Mouse (Mus musculus): ENCODE measurements at regions not wholly inside any gene's neighbourhood (a gene's known extent, or its start where the extent isn't known, plus 50 kb on each side); places are given as distances from the start of the nearest gene placed in this dataset.

DNA sequence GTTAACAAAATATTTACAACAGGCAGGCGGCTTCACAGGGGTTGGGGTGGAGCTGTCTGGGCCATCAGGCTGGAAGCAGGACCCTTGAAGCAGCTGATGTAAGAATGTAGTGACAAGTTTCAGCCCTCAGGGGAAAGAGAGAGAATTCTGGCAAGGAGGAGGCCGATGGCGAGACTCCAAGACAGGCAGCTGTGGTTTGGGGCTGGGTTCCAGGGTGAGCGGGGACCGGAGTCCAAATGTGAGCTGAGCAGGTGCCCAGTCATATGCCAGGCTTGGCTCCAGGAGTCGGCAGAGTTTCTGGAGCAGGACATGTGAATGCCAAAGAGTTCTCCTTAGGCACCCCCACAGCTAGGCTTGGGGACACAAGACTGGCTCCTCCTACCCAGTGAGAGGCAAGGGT is 104.5 kb upstream of the Tsc22d1 start:
- no peak overlapping the region for H3K27ac ChIP-seq (replicated peaks; ENCODE audit: low read depth, low read length)
- H3K36me3 ChIP-seq (ENCODE audit: control insufficient read depth, insufficient read depth, low read length) = no peaks in the 10 kb centered on the region
- ATAC-seq (ENCODE audit: low FRiP score, low read depth) (no peak), DNase-seq (ENCODE audit: low spot score) (peak; percentile 46)
- WGBS = 68% methylated on average over 6 of the region's 6 CpGs
- H3K9ac ChIP-seq (ENCODE audit: low read depth, low read length, severe bottlenecking) = no peak overlapping the region
- H3K4me3 ChIP-seq (replicated peaks; ENCODE audit: low read length) = no peak overlapping the region
- H3K4me2 ChIP-seq (replicated peaks; ENCODE audit: low read depth, low read length, severe bottlenecking) = no peak overlapping the region
- TF ChIP-seq POLR2A (IDR thresholded peaks at IDR 0.05; ENCODE audit: borderline replicate concordance, extremely low read depth, insufficient read depth, insufficient read length) = no peak
- H3K27me3 ChIP-seq (ENCODE audit: control insufficient read depth, insufficient read depth, low read length) = no peaks in the 10 kb centered on the region
- no peaks in the 10 kb centered on the region for H3K9me3 ChIP-seq (ENCODE audit: control insufficient read depth, low read length)
- 0 out of 2 replicates have a peak, but pooled peaks cover 4% of the 10 kb centered on the region for H3K4me1 ChIP-seq (ENCODE audit: control insufficient read depth, insufficient read depth, low read length)

DNA sequence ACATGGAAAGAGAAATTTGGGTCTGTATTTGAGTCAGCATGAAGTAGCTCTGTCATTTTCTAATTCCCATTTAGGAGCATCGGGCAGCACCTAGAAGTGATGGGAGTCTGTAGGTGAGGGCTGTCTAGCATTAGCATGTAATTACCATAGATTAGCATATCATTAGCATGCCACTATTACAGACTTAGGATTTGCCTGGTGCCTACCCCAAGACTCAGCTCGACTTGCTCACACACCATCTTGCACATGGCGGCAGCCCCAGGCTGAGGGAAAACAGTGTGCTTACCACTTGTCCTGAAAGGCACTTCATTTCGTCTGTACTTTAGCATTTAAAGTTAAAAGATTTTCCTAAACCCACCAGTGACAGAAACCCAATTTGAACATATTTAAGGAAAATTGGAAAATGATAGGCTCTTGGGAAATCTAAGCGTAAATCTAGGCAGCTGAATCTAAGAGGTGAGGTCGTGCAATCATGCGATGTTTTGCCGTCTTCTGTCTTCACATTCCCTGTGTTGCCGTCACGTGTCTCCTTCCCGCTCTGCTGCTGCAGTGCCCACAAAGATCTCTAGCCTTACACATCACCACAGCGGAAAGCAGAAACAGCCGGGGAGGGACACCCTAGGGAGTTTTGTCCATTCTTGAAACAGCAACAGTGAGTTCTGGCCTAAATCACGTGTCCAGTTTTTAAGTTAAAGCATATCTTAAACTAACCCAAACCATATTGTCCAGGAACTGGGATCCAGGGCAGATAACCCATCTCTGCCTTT is 101.2 kb upstream of the Tsc22d1 start:
- 66% methylated on average over 14 of the region's 14 CpGs for WGBS
- TF ChIP-seq POLR2A (IDR thresholded peaks at IDR 0.05; ENCODE audit: borderline replicate concordance, extremely low read depth, insufficient read depth, insufficient read length) = no peak
- H3K27me3 ChIP-seq (ENCODE audit: control insufficient read depth, insufficient read depth, low read length) = no peaks in the 10 kb centered on the region
- ATAC-seq (ENCODE audit: low FRiP score, low read depth) (no peak), DNase-seq (ENCODE audit: low spot score) (no peak)
- no peaks in the 10 kb centered on the region for H3K36me3 ChIP-seq (ENCODE audit: control insufficient read depth, insufficient read depth, low read length)
- H3K27ac ChIP-seq (replicated peaks; ENCODE audit: low read depth, low read length) = no peak overlapping the region
- peaks cover 4% of the 10 kb centered on the region; the same call in 1 of the 2 replicates for H3K9me3 ChIP-seq (ENCODE audit: control insufficient read depth, low read length)
- H3K4me2 ChIP-seq (replicated peaks; ENCODE audit: low read depth, low read length, severe bottlenecking) = no peak overlapping the region
- 0 out of 2 replicates have a peak, but pooled peaks cover 4% of the 10 kb centered on the region for H3K4me1 ChIP-seq (ENCODE audit: control insufficient read depth, insufficient read depth, low read length)
- no peak overlapping the region for H3K9ac ChIP-seq (ENCODE audit: low read depth, low read length, severe bottlenecking)
- H3K4me3 ChIP-seq (replicated peaks; ENCODE audit: low read length) = no peak overlapping the region

- no peak overlapping the region for H3K27ac ChIP-seq (replicated peaks; ENCODE audit: low read depth, low read length)
- ATAC-seq (ENCODE audit: low FRiP score, low read depth) = no peak
- peak; percentile 38 for DNase-seq (ENCODE audit: low spot score)
- TF ChIP-seq POLR2A (IDR thresholded peaks at IDR 0.05; ENCODE audit: borderline replicate concordance, extremely low read depth, insufficient read depth, insufficient read length) = no peak
- H3K4me1 ChIP-seq (ENCODE audit: control insufficient read depth, insufficient read depth, low read length) = 0 out of 2 replicates have a peak, but pooled peaks cover 4% of the 10 kb centered on the region
- H3K4me2 ChIP-seq (replicated peaks; ENCODE audit: low read depth, low read length, severe bottlenecking) = no peak overlapping the region
- H3K9me3 ChIP-seq (ENCODE audit: control insufficient read depth, low read length) = peaks cover 4% of the 10 kb centered on the region; the same call in 1 of the 2 replicates
- H3K4me3 ChIP-seq (replicated peaks; ENCODE audit: low read length) = no peak overlapping the region
- no peak overlapping the region for H3K9ac ChIP-seq (ENCODE audit: low read depth, low read length, severe bottlenecking)
- H3K36me3 ChIP-seq (ENCODE audit: control insufficient read depth, insufficient read depth, low read length) = no peaks in the 10 kb centered on the region
- H3K27me3 ChIP-seq (ENCODE audit: control insufficient read depth, insufficient read depth, low read length) = no peaks in the 10 kb centered on the region
- WGBS = 46% methylated on average over 5 of the region's 5 CpGs
Observed at GRCm38 (mm10) chr14:76318438-76318837, 96.3 kb upstream of the Tsc22d1 start.

GRCm38 (mm10) chr14:76324246-76324645 is 90.5 kb upstream of the Tsc22d1 start:
- no peak for ATAC-seq (ENCODE audit: low FRiP score, low read depth)
- H3K27me3 ChIP-seq (ENCODE audit: control insufficient read depth, insufficient read depth, low read length) = no peaks in the 10 kb centered on the region
- H3K4me3 ChIP-seq (replicated peaks; ENCODE audit: low read length) = no peak overlapping the region
- no peaks in the 10 kb centered on the region for H3K9me3 ChIP-seq (ENCODE audit: control insufficient read depth, low read length)
- H3K36me3 ChIP-seq (ENCODE audit: control insufficient read depth, insufficient read depth, low read length) = no peaks in the 10 kb centered on the region
- H3K9ac ChIP-seq (ENCODE audit: low read depth, low read length, severe bottlenecking) = no peak overlapping the region
- no peak for DNase-seq (ENCODE audit: low spot score)
- H3K27ac ChIP-seq (replicated peaks; ENCODE audit: low read depth, low read length) = no peak overlapping the region
- TF ChIP-seq POLR2A (IDR thresholded peaks at IDR 0.05; ENCODE audit: borderline replicate concordance, extremely low read depth, insufficient read depth, insufficient read length) = no peak
- 75% methylated on average over 1 of the region's 1 CpGs for WGBS
- no peak overlapping the region for H3K4me2 ChIP-seq (replicated peaks; ENCODE audit: low read depth, low read length, severe bottlenecking)
- no peaks in the 10 kb centered on the region for H3K4me1 ChIP-seq (ENCODE audit: control insufficient read depth, insufficient read depth, low read length)

GRCm38 (mm10) chr14:76329983-76330382 is 84.8 kb upstream of the Tsc22d1 start:
- H3K4me2 ChIP-seq (replicated peaks; ENCODE audit: low read depth, low read length, severe bottlenecking) = no peak overlapping the region
- no peaks in the 10 kb centered on the region for H3K4me1 ChIP-seq (ENCODE audit: control insufficient read depth, insufficient read depth, low read length)
- TF ChIP-seq POLR2A (IDR thresholded peaks at IDR 0.05; ENCODE audit: borderline replicate concordance, extremely low read depth, insufficient read depth, insufficient read length) = no peak
- DNase-seq (ENCODE audit: low spot score) (no peak), ATAC-seq (ENCODE audit: low FRiP score, low read depth) (no peak)
- H3K9ac ChIP-seq (ENCODE audit: low read depth, low read length, severe bottlenecking) = no peak overlapping the region
- H3K9me3 ChIP-seq (ENCODE audit: control insufficient read depth, low read length) = no peaks in the 10 kb centered on the region
- H3K27me3 ChIP-seq (ENCODE audit: control insufficient read depth, insufficient read depth, low read length) = no peaks in the 10 kb centered on the region
- H3K27ac ChIP-seq (replicated peaks; ENCODE audit: low read depth, low read length) = no peak overlapping the region
- H3K36me3 ChIP-seq (ENCODE audit: control insufficient read depth, insufficient read depth, low read length) = no peaks in the 10 kb centered on the region
- H3K4me3 ChIP-seq (replicated peaks; ENCODE audit: low read length) = no peak overlapping the region
- WGBS = 76% methylated on average over 5 of the region's 5 CpGs

All from limb, embryonic 14.5 days (tissue).